Mouse (Mus musculus) layer of hippocampus, adult 9-11 months (tissue): Measurements from ENCODE around the gene Gm5797.
A peak's percentile ranks its signal among the peaks of the same experiment; 100 is the strongest.
"Not testable (repeated sequence)": the region's sequence is repeated elsewhere in the genome, so short reads cannot be mapped to it uniquely, and the experiment has no call there.

Source experiments
- DNase-seq: peaks from one replicate; pipeline ENCODE4 v3.0.0; 2022

The Gm5797 gene

GRCm38 (mm10) chr14:7332295-7332694 is at the start of gene Gm5797:
Gm5797 (minus strand) TSS chr14:7332395.
- DNase-seq: not testable (repeated sequence)

GRCm38 (mm10) chr14:7365034-7365433 is 32.8 kb upstream of the Gm5797 start, which contains the start of gene Gm8374:
Gm8374 (minus strand) TSS chr14:7365134.
- not testable (repeated sequence) for DNase-seq

- peak; percentile 9 for DNase-seq
These were observed 17.1 kb downstream of the Gm5797 start for GRCm38 (mm10) chr14:7315093-7315492.

GRCm38 (mm10) chr14:7314661-7315060 is 17.5 kb downstream of the Gm5797 start, which contains the start of gene Gm3739:
Gm3739 (minus strand) TSS chr14:7315049.
- DNase-seq: peak; percentile 3
